Mouse (Mus musculus) CD4-positive, CD25-positive, alpha-beta regulatory T cell, adult 2 months (primary cell): Measurements from ENCODE around the gene Mum1.

Experiments
- DNase-seq: peaks from one replicate; pipeline ENCODE4 v3.0.0-alpha.2; 2012; ENCODE audit warnings: low read depth, low spot score

Gene Mum1

DNA sequence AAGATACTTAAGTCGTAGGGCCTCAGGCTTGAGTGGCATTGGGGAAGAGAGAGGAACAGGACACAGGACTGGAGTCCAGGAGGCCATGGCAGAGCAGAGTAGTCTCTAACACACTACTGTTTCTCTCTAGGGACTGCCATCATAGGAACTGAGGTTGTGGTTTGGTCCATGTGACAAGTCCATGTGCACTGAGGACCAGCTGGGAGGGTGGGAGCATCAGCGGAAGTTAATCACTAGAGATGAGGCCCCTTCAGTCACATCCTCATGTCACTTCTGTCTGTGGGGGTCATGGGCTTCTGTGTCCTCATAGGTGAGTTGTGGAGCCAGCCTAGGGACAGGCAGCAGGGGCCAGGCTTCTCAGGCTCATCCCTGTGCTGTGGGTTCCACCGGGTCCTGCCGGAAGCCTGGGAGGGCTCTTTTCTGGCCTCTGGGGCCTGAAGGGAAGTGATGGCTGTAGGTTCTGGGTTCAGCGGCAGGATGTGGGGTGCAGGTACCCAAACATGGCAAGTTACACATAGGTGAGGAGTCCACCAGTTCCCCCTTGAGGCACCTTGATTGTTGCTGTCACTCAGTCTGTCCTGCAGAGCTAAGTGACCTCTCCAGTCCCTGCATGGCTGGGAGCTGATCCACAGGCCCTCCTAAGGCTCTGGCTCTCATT lies 45.1 kb downstream of the Mum1 start:
- DNase-seq: peak; percentile 36

DNA sequence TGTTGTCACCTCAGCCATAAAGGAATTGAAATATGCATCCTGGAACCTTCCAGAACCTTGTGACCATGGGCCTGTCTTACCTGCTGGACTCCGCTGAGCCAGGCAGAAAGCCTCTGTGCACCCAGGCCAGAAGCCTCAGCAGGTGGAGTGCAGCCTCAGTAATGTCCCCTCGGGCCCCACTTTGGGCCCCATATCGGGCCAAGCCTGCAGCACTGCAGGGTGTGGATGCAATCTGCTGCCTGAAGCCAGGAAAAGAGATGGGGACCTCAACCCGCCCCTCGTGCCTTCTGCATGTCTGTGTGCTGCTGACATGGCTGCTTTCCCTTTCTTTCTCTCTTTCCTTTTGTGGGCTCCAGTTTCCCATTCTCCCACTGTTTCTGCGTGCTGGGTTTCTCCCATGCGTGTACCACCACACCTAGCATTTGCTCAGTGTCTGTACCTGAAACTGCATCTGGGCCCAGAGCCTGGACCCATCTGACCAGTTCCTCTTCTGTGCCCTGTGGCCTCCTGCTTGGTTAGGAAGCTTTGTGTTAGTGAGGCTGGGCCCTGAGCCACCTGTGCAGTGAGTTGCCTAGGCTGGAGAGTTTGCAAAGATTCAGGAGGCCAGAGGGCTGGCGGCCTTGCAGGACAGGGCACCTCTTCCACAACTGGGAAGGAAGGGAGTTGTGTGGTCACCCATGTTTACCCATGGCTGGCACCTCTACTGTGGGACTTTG lies 45.8 kb downstream of the Mum1 start:
- DNase-seq: no peak

DNA sequence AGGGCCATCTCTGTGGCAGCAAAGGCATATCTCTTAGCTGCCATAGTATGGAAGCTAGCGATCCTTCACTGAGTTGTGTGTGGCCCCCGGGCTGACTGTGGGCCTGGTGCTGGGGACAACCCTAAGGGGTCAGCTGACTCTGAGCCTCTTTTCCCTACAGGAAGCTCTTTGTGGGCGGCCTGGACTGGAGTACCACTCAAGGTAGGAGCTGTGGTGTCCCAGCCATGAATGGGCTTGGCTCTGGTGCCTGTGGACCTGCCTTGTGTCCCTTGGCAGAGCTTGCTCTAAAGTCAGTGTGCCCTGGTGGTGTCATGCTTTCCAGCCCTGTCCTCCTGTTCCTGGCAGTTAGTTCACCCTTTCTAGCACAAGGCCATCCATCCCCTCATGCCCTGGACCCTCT lies 47.6 kb downstream of the Mum1 start:
- no peak for DNase-seq

DNA sequence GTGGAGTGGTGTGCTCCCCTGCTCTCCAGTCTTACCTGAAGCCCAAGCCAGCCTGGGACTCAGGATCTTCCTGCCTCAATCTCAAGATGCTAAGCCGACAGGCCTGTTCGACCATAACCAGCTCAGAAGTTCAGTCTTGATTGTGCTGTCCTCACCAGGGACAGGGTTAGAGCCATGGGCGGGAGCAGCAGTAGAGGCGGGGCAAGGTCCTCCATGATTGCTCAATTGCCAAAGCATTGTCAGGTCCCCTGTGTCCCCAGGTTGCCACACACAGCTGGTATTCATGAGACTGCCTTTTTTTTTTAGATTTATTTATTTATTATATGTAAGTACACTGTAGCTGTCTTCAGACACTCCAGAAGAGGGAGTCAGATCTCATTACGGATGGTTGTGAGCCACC lies 50.0 kb downstream of the Mum1 start:
- no peak for DNase-seq

DNA sequence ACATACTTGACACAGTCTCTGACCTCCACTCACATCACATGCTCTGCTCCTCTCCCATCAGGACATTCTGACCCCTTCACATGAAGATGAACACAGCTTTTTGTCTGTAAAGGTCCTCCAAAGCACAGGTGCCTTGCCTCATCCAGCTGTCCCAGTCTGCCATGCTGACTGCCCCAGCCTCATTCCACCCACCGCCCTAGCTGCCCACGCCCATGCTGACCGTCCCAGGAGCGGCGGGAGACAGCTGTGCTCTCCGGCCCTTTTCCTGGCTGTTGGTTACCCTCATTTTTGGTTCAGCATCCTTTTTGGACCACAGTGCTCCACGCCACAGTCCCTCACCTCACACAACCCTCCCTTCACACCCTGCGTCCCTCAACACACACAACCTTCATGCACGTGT lies 52.2 kb downstream of the Mum1 start:
- DNase-seq: no peak

DNA sequence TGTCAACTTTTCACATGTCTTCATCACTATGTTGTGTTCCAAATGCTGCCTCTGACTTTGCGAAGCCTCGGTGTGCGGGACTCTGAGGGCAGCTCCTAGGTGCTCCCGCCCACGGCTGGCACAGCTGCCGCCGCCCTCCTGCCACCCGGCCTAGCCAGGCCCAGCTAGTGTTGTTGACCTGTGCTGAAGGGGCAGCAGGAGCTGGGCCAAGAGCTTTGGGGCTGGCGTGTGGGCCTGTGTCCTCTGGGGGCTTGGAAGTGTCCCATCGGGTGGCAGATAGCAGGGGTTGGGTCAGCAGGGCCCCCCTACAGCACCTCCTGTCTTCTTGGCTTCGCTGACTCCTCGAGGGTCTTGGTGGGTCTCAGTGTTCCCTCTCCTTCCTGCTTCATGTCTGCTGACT lies 53.0 kb downstream of the Mum1 start:
- DNase-seq: no peak

DNA sequence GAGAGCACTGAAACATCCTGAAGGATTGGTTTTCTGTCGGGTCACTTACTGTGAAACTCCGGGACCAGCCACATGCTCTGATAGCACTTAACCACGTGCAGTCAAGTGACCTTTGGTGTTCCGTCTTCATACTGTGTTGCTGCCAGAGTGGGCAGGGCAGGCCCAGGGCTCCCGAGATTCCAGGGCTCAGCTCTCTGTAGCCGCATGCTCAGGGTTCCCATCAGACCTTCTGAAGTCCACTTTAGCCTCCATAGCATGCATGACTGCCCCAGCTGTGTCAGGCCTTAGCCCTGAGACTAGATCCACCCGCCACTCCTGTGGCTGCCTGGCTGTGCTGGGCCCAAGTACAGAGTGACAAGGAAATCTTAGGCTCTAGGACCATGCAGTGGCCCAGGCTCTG lies 55.1 kb downstream of the Mum1 start:
- no peak for DNase-seq

DNA sequence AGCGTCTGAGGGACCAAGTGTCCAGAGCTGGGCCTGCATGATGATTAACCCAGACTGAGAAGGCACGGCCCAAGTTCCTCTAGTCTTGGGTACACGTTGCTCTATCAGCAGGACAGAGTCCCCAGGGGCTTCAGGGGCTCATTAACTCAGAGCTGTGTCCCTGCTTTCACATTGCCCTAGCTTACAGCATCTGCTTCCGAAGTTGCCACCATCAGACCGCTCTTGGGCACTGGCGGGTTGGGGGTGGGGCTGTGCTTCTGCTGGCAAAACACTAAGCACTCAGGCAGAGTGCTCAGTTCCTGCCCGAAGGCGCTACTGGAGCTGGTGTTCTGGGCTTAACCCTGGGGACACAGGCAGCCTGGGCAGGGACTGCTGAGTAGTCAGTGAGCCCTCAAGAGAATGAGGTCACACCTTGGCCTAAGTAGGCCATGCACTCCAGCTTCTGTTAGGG lies 55.7 kb downstream of the Mum1 start:
- no peak for DNase-seq

DNA sequence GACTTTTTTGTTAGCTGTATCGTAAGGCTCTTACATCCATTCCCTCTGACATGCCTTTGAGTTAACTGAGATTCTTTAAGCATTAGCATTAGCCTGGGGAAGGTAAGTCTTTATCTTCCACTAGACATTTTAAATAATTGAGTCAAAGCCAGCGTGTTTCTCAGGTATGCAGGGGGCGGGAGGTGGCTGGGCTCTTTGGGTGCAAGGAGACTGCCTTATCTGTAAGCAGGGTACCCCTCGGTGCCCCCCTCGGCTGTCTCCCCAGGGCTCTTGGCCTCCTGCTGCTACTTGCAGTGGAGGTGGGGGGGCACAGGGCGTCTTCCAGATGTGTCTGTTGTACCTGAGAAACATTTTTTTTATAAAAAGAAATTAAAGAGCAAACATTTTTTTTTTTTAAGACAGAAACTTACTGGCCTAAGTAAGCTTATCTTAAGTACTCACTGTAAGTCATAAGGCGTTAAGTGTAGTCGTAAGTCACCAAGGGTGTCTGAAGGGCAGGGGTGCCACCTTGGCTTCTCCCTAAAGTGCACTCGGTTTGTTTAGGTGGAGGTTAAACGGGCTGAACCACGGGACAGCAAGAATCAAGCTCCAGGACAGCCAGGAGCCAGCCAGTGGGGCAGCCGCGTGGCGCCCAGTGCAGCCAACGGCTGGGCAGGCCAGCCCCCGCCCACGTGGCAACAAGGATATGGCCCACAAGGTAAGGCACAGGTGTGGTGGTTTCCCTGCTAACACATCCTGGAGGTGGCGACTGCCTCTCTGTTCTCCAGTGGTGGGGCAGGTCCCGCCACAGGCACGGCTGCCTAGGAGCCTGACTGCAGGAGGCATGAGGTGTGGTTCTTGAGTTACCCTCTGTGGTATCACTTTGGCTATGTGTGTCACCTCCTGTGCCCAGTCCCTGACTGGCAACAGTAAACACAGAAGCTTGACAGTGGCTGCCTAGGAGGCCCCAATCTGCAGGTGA lies 56.5 kb downstream of the Mum1 start:
- DNase-seq: no peak

DNA sequence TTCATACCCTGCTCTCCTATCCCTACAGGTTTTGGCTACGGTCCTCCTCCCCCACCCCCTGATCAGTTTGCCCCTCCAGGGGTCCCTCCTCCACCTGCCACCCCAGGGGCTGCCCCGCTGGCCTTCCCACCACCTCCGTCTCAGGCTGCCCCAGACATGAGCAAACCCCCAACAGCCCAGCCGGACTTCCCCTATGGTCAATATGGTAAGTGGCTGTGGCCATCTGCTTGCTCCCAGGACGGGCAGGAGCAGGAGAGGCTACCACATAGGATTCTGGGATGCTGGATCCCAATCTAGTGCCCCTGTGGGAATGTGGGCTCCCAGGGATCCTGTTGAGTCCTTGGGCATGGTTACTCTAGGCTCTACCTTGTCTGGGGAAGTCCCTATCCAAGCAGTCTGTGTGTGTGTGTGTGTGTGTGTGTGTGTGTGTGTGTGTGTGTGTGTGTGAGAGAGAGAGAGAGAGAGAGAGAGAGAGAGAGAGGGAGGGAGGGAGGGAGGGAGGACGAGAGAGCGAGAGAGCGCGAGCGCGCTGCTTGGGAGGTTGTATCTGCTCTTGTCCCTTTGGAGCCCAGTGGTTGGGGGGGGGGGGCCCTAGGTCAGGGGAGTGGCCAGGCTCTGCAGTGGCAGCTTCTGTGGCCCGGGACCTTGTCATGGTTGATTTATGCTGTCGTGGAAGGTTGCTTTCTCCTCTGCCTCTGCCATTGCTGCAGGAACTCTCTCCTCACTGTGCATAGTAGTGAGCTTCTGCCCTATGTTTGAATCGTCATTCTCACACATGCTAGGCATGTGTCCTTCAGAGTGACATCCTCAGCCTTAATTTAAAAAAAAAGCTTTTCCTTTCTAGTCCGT lies 59.2 kb downstream of the Mum1 start:
- no peak for DNase-seq

DNA sequence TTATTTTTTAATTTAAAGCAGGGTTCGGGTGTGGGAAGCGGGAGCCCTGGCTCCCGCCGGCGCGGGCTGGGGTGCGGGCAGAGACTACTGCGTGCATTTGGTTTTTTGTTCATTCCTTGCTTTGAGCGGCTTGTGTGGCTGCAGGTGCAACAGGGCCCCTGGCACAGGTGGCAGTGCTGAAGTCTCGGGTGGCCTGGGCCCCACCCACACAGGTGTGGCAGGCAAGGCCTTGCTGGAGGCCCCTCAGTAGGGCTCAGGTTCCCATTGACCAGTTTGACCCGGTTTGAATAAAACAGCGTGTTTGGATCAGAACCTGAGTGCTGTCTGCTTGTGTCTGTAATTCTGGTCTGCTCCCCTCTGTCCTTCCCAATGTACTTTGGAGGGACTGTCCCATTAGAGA lies 61.9 kb downstream of the Mum1 start:
- no peak for DNase-seq

DNA sequence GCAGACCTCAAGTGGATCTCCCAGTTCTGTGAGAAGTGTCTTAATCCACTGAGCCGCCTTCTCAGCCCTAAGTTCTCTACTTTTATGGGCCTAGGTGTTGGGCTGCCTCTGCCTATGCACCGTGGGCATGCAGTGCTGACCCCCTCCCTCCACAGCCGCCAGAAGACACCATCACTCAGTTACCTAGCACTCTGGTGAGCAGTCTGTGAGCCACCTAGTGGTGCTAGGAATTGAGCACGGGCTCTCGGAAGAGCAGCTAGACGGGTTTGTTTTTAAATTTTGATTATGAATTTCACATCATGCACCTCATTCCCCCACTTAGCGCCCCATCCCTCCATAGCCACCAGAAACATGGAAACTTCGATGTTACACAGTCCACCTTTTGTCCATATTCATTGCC lies 62.4 kb downstream of the Mum1 start:
- peak; percentile 30 for DNase-seq

DNA sequence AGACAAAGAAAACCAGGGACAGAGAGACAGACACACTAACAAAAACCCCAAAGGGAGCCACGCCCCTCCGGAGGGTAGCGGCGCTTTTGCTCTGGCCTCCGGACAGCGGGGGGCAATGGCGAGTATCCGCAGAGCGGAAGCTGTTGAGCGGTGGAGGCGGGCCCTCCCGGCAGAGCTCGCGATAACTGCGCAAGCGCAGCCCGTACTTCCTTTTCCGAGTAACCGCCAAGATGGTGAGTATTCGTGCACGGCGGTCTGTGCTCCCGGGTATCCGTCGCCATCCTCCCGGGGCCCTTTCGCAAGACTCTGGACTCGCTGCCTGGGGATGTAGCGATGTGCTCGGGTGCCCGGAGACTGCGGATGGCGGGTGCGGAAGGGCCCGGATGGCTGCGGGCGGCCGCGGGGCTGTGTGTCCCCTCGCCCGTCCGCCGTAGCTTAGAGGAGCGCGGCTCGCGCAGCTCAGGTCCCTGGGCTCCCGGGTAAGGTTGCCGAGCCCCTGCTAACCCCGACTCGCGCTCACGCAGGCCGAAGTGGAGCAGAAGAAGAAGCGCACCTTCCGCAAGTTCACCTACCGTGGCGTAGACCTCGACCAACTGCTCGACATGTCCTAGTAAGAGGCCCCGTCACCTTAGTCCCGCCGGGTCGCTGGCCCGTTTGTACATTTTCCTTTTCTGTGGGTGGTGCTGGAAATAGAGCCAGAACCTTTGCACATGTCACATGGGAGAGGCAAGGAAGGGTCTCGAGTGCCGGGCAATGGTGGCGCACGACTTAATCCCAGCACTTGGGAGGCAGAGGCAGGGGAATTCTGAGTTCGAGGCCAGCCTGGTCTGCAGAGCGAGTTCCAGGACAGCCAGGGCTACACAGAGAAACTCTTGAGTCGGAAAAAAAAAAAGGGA lies 66.3 kb downstream of the Mum1 start, which contains the start of gene Rps15:
Gene Rps15 (plus strand): TSS at position 203 of the 896 bp plus-strand sequence.
- DNase-seq: peak; percentile 98

DNA sequence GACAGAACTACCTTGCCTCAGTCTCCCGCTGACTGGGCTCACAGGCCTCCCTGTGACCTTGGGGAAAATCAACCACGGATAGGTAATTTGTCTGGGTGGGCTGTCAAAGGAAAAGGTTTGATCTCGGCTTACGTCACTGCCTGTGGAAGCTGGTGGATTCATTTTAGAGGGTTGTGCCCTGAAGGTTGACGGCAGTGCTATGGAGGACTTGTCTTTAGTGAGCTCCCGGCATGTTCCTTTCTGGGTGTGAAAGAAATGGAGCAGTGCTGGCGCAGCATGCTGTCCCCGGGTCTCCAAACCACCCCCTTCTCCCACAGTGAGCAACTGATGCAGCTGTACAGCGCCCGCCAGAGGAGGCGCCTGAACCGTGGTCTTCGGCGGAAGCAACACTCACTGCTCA lies 67.1 kb downstream of the Mum1 start:
- DNase-seq: peak; percentile 30
